Mouse (Mus musculus): ENCODE data around the gene Thpo. TPM values are rescaled to one million over a fixed set of nuclear protein-coding genes. Genes with fewer than 3 reads are reported as not detected.

The Thpo gene
- total RNA-seq, 2 experiments from 2014 or later: 5.0 to 5.9 TPM

Other genes with a start within 250 kb of the Thpo start
- gene Eif2b5, start 235.7 kb downstream of the Thpo start, total RNA-seq (2021): 10 to 100 TPM; 51.7 to 54.1 TPM
- gene Dvl3, start 217.5 kb downstream of the Thpo start, total RNA-seq (2021): 10 to 100 TPM; 77.2 to 78.9 TPM
- gene Ap2m1, start 199.0 kb downstream of the Thpo start, total RNA-seq (2021): 100 to 1,000 TPM; 893 to 941 TPM
- 10 to 100 TPM; 82.8 to 87.9 TPM for gene Abcf3, start 185.9 kb downstream of the Thpo start, total RNA-seq (2021)
- gene Vwa5b2, start 145.0 kb downstream of the Thpo start, total RNA-seq (2021): 10 to 100 TPM; 30.8 to 43.6 TPM
- gene Eef1akmt4, start 122.9 kb downstream of the Thpo start, total RNA-seq (2021): 1 to 10 TPM; 1.7 to 3.6 TPM
- not detected for gene Gm49333, start 122.9 kb downstream of the Thpo start, total RNA-seq (2021)
- gene Alg3, start 122.8 kb downstream of the Thpo start, total RNA-seq (2021): 10 to 100 TPM; 12.3 to 14.1 TPM
- 100 to 1,000 TPM; 118 to 125 TPM for gene Camk2n2, start 113.2 kb downstream of the Thpo start, total RNA-seq (2021)
- 10 to 100 TPM; 27.2 to 30.8 TPM for gene Ece2, start 104.7 kb downstream of the Thpo start, total RNA-seq (2021)
- 100 to 1,000 TPM; 239 to 245 TPM for gene Psmd2, start 82.9 kb downstream of the Thpo start, total RNA-seq (2021)
- gene Eif4g1, start 66.2 kb downstream of the Thpo start, total RNA-seq (2021): 100 to 1,000 TPM; 336 to 340 TPM
- 100 to 1,000 TPM; 432 to 446 TPM for gene Fam131a, start 41.3 kb downstream of the Thpo start, total RNA-seq (2021)
- gene Polr2h, start 16.8 kb downstream of the Thpo start, total RNA-seq (2021): 10 to 100 TPM; 22.4 to 25.7 TPM
- gene Clcn2, start 16.8 kb downstream of the Thpo start, total RNA-seq (2021): 10 to 100 TPM; 49.9 to 60.4 TPM
- 10 to 100 TPM; 36.4 to 45.8 TPM for gene Chrd, start 1.4 kb downstream of the Thpo start, total RNA-seq (2021)

Data from layer of hippocampus, postnatal 14 days (tissue).